Mouse (Mus musculus) myocyte (in vitro differentiated cells): Measurements from ENCODE around the gene Bex3. TPM values are rescaled to one million over a fixed set of nuclear protein-coding genes. Genes with fewer than 3 reads are reported as not detected.
A peak's percentile ranks its signal among the peaks of the same experiment; 100 is the strongest.

Experiments used
- H3K27me3 ChIP-seq: one replicate; pipeline ENCODE4 v1.6.1; 2011; ENCODE audit not compliant: control insufficient read depth, insufficient read depth, insufficient read length
- H3K36me3 ChIP-seq: one replicate; pipeline ENCODE4 v1.6.1; 2011; ENCODE audit not compliant: control insufficient read depth, insufficient read depth
- H3K4me2 ChIP-seq: one replicate; pipeline ENCODE4 v1.6.1; 2011; ENCODE audit warnings: low read depth, control low read depth
- H3K4me3 ChIP-seq: one replicate; pipeline ENCODE4 v1.5.1; 2011; ENCODE audit warnings: mild to moderate bottlenecking, control low read depth, moderate library complexity
- H3K79me2 ChIP-seq: one replicate; pipeline ENCODE4 v1.6.1; 2011; ENCODE audit not compliant: control insufficient read depth, insufficient read depth
- H3ac ChIP-seq: one replicate; pipeline ENCODE4 v1.6.1; 2011; ENCODE audit not compliant: control insufficient read depth, insufficient read length
- CEBPB ChIP-seq: IDR thresholded peaks from 2 replicates; pipeline ENCODE4 v1.6.1; 2011; ENCODE audit warnings: mild to moderate bottlenecking, moderate library complexity; ENCODE audit not compliant: poor library complexity, insufficient read depth, severe bottlenecking
- E2F4 ChIP-seq: IDR thresholded peaks from one replicate; pipeline ENCODE4 v1.6.1; 2011; ENCODE audit warnings: mild to moderate bottlenecking, control low read depth, moderate library complexity; ENCODE audit not compliant: insufficient read depth
- MAX ChIP-seq: IDR thresholded peaks from one replicate; pipeline ENCODE4 v1.6.1; 2011; ENCODE audit warnings: low read depth, mild to moderate bottlenecking, control low read depth
- MYOD1 ChIP-seq, 3 experiments: IDR thresholded peaks; one replicate each; pipeline ENCODE4 v1.6.1; 2011; ENCODE audit warnings: control low read depth in 2 of 3, low read depth in 2 of 3, mild to moderate bottlenecking in 2 of 3, moderate library complexity in 1 of 3; ENCODE audit not compliant: insufficient read length in 2 of 3, control insufficient read depth in 1 of 3
- MYOG ChIP-seq, 3 experiments: IDR thresholded peaks; one replicate each; pipeline ENCODE4 v1.6.1; 2011; ENCODE audit warnings: control low read depth in 2 of 3, low read depth in 2 of 3, mild to moderate bottlenecking in 2 of 3; ENCODE audit not compliant: insufficient read length in 2 of 3, control insufficient read depth in 1 of 3, insufficient read depth in 1 of 3
- POLR2A ChIP-seq: IDR thresholded peaks from one replicate; pipeline ENCODE4 v1.6.1; 2011; ENCODE audit warnings: low read depth, mild to moderate bottlenecking, control low read depth, moderate library complexity; ENCODE audit not compliant: insufficient read length
- POLR2AphosphoS2 ChIP-seq: IDR thresholded peaks from one replicate; pipeline ENCODE4 v1.6.1; 2011; ENCODE audit warnings: low read depth, control low read depth; ENCODE audit not compliant: insufficient read length
- REST ChIP-seq: IDR thresholded peaks from one replicate; pipeline ENCODE4 v1.6.1; 2011; ENCODE audit warnings: mild to moderate bottlenecking, control low read depth, moderate library complexity; ENCODE audit not compliant: insufficient read depth, insufficient read length
- SRF ChIP-seq: IDR thresholded peaks from one replicate; pipeline ENCODE4 v1.6.1; 2011; ENCODE audit warnings: low read depth; ENCODE audit not compliant: control insufficient read depth, insufficient read length
- TCF12 ChIP-seq: IDR thresholded peaks from one replicate; pipeline ENCODE4 v1.6.1; 2011; ENCODE audit warnings: mild to moderate bottlenecking, control low read depth; ENCODE audit not compliant: poor library complexity, insufficient read depth, severe bottlenecking
- TCF3 ChIP-seq: IDR thresholded peaks from one replicate; pipeline ENCODE4 v1.6.1; 2011; ENCODE audit warnings: low read depth, control low read depth; ENCODE audit not compliant: insufficient read length
- USF1 ChIP-seq: IDR thresholded peaks from one replicate; pipeline ENCODE4 v1.6.1; 2011; ENCODE audit warnings: low read depth, mild to moderate bottlenecking, control low read depth, moderate library complexity
- polyA plus RNA-seq: library from polyadenylated mRNA; unstranded; fragments of >200 nt; fragmentation: generic; extraction: Trizol; gene quantifications from one replicate; pipeline ENCODE4 v1.2.1, GENCODE M21; 2012; ENCODE audit warnings: missing spikeins

Gene Bex3
- polyA plus RNA-seq, 1 experiment: 197 TPM

DNA sequence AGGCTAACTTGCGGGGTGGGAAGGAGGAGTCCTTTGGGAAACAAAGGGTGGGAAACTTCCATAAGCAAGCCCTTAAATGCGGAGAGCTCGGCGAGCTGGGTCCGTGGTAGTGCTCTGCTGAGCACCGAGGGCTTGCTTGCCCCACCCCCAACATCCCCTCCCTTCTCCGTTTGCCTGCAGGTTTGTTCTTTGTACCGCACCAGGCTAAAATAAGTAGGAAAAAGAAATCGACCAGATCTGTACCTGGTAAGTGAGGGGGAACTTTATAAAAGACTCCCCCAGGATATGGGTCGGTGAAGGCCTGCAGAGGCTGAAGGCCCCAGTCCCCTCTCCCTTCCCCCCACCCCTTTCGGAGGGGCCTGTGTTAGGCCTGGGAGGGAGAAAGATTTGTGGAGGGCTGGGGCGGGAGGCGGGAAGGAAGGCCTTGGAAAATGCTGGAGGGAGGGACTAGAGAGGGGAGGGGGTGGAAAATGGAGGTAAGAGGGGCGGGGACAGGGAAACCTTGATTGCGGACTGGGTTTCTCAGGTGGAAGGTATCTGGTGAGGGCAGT, 24.5 kb upstream of the Bex3 start:
- TF ChIP-seq MYOD1 (IDR thresholded peaks at IDR 0.05; ENCODE audit: control insufficient read depth in 1 of 3, insufficient read length in 2 of 3, low read depth in 2 of 3) (no peak), SRF (no peak), TCF12 (no peak), POLR2A (no peak), REST (no peak), E2F4 (no peak), POLR2AphosphoS2 (no peak), MAX (no peak), TCF3 (no peak), USF1 (no peak), CEBPB (no peak), MYOG (IDR thresholded peaks at IDR 0.05; ENCODE audit: control insufficient read depth in 1 of 3, insufficient read depth in 1 of 3, insufficient read length in 2 of 3, low read depth in 2 of 3) (no peak)

DNA sequence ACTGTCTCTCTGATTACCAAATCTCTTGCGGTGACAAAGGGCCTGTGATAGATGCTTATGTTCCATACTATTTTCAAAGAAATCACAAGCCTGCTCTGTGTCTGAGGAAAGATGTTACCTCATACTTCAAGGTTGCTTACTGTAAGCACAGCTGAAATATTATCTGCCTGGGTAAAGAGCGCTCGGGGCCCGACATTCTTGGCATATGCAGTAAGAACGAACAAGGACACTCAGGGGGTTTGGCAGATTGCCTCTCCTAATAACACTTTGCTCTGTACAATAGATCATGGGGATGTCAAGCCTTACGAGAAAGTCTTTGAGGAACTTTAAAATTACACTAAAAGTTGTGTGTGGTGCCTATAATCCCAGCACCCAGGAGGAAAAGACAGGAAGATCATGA, 21.2 kb upstream of the Bex3 start:
- peaks cover 5% of the 10 kb centered on the region for H3K36me3 ChIP-seq
- no peak overlapping the region for H3ac ChIP-seq
- TF ChIP-seq CEBPB: no peak
- no peak for TF ChIP-seq MYOG (IDR thresholded peaks at IDR 0.05; ENCODE audit: control insufficient read depth in 1 of 3, insufficient read depth in 1 of 3, insufficient read length in 2 of 3, low read depth in 2 of 3)
- no peak for TF ChIP-seq REST
- TF ChIP-seq USF1: no peak
- no peak for TF ChIP-seq POLR2A
- TF ChIP-seq POLR2AphosphoS2: no peak
- TF ChIP-seq MYOD1 (IDR thresholded peaks at IDR 0.05; ENCODE audit: control insufficient read depth in 1 of 3, insufficient read length in 2 of 3, low read depth in 2 of 3): no peak
- TF ChIP-seq SRF: no peak
- no peak overlapping the region for H3K4me2 ChIP-seq
- H3K27me3 ChIP-seq: no peaks in the 10 kb centered on the region
- peaks cover 7% of the 10 kb centered on the region for H3K79me2 ChIP-seq
- H3K4me3 ChIP-seq: no peak overlapping the region

More for the DNA sequence above, 24.5 kb upstream of the Bex3 start:
- H3K27me3 ChIP-seq: no peaks in the 10 kb centered on the region
- H3K4me3 ChIP-seq: peak overlapping the region; percentile 74
- peak overlapping the region; percentile 52 for H3K4me2 ChIP-seq
- peaks cover 7% of the 10 kb centered on the region for H3K79me2 ChIP-seq
- no peak overlapping the region for H3ac ChIP-seq
- H3K36me3 ChIP-seq: peaks cover 5% of the 10 kb centered on the region

DNA sequence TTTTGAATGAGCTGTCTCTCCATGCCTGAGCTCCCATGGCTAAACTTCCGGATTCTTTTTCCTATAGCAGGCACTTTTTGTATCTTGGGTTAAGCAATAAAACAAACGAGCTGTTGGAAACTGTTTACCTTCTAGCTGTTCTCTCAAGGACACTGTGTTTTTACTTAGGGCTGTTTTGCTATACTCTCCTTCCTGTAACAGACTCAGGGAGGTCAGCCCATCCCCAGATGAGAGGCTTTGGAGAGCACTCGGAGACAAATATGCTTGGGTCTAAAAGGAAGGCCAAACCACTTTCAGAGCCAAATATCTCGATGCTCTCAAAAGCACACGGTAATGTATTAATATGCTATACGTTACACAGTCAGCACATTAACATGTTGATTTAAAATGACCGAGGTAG, 20.4 kb upstream of the Bex3 start:
- TF ChIP-seq REST (no peak), POLR2A (no peak), MYOD1 (IDR thresholded peaks at IDR 0.05; ENCODE audit: control insufficient read depth in 1 of 3, insufficient read length in 2 of 3, low read depth in 2 of 3) (no peak), POLR2AphosphoS2 (no peak), MAX (no peak), CEBPB (no peak), MYOG (IDR thresholded peaks at IDR 0.05; ENCODE audit: control insufficient read depth in 1 of 3, insufficient read depth in 1 of 3, insufficient read length in 2 of 3, low read depth in 2 of 3) (no peak), USF1 (no peak), SRF (no peak), TCF12 (no peak), TCF3 (no peak), E2F4 (no peak)
- Histone ChIP-seq H3K36me3 (peaks cover 5% of the 10 kb centered on the region), H3K27me3 (no peaks in the 10 kb centered on the region), H3ac (no peak overlapping the region), H3K4me3 (no peak overlapping the region), H3K79me2 (peaks cover 7% of the 10 kb centered on the region), H3K4me2 (no peak overlapping the region)

DNA sequence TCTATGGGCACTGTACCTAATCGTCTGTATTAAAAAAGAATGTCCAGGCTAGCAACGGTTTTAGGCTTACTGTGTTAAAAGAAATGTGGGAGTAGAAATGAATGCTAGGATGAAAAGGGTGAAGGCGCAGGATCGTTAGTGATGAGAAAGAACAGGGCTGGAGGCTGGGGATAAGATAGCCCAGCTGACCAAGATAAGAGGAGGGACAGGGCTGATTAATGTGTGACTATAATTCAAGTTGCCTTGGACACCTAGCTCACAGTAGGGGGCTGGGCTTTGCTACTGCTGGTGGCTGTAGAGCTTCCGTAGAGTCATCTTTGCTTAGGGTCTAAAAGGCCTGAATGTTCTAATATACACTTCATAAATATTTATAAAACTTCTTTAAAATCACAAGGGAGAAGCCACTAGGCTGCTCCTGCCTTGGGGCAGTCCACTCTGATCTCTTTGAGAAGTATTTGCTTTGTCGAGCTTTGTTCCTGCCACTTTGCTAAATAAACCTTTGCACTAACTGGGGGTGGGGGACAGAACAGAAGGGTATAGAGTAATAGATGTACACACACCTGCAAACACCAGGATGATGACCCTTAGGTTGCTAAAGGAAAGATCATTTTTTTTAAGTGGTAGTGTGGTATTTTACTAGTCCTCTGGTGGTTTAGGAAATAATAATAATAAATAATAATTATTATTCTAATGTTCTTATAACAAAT, 17.9 kb upstream of the Bex3 start:
- no peaks in the 10 kb centered on the region for H3K79me2 ChIP-seq
- H3K27me3 ChIP-seq: no peaks in the 10 kb centered on the region
- H3K4me3 ChIP-seq: no peak overlapping the region
- TF ChIP-seq POLR2A: no peak
- TF ChIP-seq E2F4: no peak
- TF ChIP-seq USF1: no peak
- TF ChIP-seq MYOD1 (IDR thresholded peaks at IDR 0.05; ENCODE audit: control insufficient read depth in 1 of 3, insufficient read length in 2 of 3, low read depth in 2 of 3): no peak
- TF ChIP-seq REST: no peak
- TF ChIP-seq MYOG (IDR thresholded peaks at IDR 0.05; ENCODE audit: control insufficient read depth in 1 of 3, insufficient read depth in 1 of 3, insufficient read length in 2 of 3, low read depth in 2 of 3): no peak
- no peak for TF ChIP-seq POLR2AphosphoS2
- no peak for TF ChIP-seq CEBPB
- TF ChIP-seq MAX: no peak
- TF ChIP-seq TCF3: no peak
- TF ChIP-seq SRF: no peak
- no peak for TF ChIP-seq TCF12
- H3ac ChIP-seq: no peak overlapping the region
- no peak overlapping the region for H3K4me2 ChIP-seq
- H3K36me3 ChIP-seq: peaks cover 3% of the 10 kb centered on the region
